Mouse (Mus musculus) layer of hippocampus, adult 9-10 months (tissue): Measurements from ENCODE around the gene Zscan4b.
"Not testable (repeated sequence)": the region's sequence is repeated elsewhere in the genome, so short reads cannot be mapped to it uniquely, and the experiment has no call there.

Experiments
- DNase-seq: peaks from one replicate; pipeline ENCODE4 v3.0.0; 2022; ENCODE audit warnings: low spot score

The Zscan4b gene

DNA sequence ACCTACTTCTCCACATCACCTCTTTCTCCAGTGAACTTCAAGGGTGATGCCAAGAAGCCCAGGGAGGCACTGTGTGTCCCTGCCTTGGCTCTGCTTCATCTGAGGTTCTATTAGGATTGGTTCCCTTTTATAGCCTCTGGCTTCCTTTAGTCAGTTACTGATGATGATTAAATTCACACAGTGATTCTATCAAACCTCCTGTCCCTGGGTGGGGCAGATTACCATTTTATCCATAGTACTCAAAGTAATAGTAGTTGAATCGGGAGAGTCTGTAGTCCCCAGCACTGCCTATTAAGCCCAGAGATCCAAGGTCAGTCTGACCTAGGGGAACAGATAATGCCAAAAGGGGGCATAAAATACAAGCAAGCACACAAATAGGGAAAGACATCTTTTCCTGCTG lies at the start of gene Zscan4b:
TSS of gene Zscan4b (minus strand) at position 101 of the 400 bp plus-strand sequence.
- not testable (repeated sequence) for DNase-seq
